Mouse (Mus musculus): ENCODE data around the gene Cdc42ep4.

Cdc42ep4 gene

DNA sequence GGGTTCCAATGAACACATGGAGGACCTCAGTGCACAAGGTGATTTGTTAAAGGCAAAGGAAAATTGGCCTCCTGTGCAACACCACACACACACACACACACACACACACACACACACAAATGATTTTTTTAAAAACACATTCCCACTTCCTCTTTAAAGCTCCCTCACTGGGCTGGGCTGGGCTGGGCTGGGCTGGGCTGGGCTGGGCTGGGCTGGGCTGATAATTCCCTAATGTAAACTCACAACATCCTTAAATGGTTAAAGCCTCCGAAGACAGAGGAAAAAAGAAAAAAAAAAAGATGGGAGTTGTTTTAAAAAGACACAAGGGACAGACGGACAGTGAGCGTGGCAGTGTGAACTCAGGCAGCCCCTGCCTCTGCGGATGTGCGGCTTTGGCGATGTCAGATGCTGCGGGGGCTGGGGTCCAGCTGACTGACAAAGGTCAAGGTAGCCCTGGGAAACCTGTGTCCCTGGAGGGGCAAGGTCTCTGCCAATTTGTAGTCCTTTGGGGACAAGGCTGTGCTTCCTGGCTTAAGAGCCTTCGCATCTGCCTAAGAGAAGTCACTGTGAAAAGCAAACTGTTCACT, 26.3 kb upstream of the Cdc42ep4 start:
- no peak for DNase-seq (ENCODE audit: low spot score)

DNA sequence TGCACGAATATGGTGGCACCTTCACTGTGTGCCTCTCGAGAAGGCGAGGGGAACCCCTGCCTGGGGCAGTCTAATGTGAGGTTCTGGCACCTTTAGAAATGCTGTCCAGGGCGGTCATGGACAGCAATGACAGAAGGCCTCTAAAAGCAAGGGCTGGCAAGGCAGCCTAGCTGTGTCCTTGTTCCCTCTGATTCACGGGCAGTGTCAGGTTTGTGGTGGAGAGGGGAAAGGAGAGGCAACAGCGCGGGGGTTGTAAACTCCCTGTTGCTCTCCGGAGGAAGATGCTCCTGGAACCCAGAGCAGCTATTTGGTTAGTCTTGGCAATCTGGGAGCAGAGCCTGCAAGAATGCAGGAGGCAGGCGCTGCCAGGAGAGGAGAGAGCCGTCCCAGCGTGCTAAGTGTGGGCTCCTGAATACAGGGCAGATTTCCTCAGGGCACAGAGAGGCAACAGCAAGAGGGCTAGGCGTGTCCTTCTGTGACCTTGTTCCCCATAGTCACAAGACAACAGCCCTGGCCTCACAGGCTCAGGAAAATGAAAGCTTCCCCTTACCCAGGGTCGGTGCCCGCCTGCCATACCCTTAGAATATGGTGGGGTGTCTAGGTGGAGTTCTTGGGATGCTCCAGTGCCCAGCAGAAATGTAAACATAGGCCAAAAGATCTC, 25.3 kb upstream of the Cdc42ep4 start:
- no peak for DNase-seq (ENCODE audit: low spot score)

DNA sequence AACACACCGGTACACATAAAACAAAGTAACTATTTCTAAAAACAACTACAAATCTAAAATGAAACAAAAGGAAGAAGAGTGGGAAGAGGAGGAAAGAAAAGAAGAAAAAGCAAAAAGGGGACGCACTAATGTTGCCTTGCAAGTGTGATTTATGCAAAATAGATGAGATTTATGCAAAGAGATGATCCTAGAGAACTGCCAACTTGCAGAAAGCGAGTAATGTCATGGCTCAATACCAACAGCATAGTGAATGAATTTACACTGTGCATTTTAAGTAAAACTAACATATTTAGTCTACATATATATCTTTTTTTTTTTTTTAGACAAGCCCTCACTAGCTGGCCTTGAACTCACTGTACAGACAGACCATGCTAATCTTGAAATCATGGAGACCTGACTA, 23.1 kb upstream of the Cdc42ep4 start:
- no peak for DNase-seq (ENCODE audit: low spot score)

DNA sequence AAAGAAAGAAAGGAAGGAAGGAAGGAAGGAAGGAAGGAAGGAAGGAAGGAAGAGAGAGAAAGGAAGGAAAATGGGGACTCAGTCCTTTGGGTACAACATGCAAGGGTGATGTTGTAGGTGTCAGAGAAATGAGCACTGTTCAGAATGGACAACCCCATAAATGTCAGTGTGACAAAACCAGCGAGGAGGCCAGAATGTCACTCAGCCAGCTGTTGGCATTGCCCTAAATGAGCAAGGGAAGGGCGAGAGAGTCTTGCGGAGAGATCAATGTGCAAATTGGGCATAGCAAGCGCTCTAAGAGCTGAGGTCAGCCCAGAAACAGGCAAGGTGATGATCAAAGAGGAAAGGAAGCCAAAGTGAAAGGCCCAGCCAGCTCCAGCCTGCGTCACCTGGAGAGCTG, 21.5 kb upstream of the Cdc42ep4 start:
- DNase-seq (ENCODE audit: low spot score): no peak

DNA sequence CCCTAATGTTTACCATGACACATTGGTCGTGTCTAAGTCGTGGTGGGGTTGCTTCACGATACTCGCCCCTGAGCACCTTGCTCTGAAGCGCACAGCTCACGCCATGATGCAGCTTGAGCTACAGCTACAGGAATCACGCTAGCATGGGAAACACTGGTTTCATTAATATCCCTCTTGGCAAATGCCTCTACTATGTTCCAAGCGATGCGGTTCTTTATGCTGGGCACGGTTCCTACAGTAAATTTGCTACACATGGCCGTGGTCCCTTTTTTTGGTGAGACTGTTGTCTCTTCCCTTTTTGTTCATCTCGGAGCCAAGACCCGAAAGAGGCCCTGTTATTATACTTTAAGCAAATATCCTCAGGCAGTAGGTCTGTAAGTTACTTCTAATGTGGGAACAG, 19.5 kb upstream of the Cdc42ep4 start:
- DNase-seq (ENCODE audit: low spot score): no peak

DNA sequence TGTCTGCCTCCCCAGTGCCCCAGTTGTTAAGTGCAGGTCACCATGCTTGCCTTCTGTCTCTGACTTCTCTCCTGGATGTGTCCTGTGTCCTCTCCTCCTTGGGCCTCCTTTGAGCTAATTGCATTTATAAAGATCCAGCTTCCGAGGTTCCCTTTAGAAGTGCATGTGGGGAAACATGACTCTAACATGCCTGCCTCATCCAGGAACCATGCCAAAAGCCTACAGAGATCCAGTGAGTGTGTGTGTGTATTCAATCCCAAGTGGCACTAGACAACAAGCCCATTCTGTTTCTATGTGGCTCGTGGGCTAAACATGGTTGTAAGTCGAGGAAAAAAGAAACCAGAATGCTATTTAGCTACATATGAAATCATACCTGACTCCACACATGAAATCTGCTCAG, 16.7 kb upstream of the Cdc42ep4 start:
- no peak for DNase-seq (ENCODE audit: low spot score)

DNA sequence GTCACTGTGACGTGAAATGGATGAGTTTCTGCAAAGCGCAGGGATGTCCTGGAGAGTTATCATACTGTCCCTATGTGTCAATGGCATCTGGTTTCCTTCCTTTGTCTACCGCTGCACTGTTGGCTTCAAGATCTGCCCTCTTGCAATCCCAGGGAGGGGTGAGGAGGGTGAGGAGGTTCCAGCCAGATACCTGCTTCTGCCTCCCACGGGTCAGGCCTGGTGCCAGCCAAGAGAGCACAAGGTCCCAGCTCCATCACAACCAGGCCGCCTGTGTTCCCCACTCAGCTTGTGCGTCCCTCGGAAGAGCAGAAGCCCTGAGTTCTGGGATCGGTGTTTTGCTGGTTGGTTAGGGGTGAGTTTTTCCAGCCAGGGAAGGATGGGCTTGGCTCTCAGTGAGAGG, 15.6 kb upstream of the Cdc42ep4 start:
- DNase-seq (ENCODE audit: low spot score): no peak

DNA sequence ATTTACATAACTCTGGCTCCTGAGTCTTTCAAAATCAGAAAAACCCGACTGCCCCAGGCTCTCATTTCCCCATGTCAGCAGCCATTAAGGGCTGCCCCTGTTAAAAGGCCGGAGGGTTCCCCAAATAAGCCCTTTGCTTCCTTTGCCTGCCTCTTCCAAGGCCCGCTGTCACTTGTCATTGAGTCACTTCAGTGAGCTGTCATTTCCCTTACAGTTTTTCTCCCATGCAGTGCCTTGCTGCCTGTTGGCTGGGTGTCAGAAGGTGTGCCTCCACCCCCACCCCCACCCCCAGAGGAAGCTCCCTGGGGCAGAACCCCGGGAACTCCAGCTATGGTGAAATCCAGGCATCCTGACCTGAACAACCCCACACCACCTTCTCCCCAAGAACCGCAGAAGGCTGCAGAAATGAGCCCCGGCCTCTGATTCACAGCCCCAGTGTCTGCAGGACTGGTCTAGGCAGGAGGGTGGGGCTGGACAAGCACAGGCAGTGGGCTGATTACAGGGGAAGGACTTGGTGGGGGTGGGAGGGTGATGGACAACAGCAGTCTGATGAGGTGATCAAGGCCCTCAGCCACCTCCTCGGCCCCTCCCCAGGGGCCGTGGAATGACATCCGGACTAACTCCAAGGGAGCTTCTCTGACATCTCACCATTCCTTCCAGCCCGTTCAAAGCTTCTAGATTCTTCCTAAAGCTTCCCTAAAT, 14.8 kb upstream of the Cdc42ep4 start:
- DNase-seq (ENCODE audit: low spot score): no peak

DNA sequence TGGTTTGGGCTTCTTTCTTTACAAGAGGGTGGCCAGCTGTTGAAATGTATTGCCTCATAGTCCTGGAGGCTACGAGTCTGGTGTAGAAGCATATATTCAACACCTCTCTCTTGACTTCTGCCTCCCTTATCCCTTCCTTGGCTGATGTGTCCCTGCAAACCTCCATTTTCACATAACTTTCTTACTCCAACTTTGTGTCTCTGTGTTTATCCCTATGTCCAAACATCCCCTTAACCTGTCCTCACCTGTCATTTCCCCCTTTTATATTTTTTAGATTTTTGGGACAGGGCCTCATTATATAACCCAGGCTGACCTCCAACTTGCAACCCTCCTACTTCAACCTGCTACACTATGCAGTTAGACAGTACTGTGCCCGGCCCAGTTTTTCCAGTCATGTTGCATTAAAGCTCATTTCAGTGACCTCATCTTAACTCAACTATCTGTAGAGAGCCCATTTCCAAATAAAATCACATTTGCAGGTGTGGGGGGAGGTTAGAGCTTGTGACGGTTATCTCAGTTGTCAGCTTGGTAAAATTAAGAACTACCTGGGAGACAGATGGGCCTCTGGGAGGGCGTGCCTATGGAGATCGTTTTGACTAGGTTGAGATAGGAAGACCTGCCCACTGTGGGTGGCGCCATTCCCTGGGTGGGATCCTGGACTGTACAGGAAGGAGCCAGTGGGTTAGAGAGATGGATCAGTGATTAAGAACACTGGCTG, 12.6 kb upstream of the Cdc42ep4 start:
- no peak for DNase-seq (ENCODE audit: low spot score)

DNA sequence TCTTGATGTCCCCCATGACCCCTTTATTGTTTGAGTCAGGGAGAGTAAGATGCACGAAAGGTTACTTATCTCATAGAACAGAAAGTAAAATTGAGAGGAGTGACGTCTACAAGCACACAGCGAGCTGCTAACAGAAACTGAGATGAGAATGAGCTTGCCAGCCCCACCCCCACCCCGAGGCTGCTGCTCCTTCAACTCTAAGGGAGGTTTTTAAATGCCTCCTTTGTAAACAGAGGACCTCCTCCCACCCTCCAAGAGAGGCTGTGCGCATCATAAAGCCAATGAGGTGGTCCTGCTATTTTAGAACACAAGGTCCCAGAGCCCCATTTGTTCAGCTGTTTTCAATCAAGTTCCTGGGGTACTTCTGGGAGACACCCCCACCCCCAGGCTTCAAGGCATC, 11.8 kb upstream of the Cdc42ep4 start:
- DNase-seq (ENCODE audit: low spot score): no peak

DNA sequence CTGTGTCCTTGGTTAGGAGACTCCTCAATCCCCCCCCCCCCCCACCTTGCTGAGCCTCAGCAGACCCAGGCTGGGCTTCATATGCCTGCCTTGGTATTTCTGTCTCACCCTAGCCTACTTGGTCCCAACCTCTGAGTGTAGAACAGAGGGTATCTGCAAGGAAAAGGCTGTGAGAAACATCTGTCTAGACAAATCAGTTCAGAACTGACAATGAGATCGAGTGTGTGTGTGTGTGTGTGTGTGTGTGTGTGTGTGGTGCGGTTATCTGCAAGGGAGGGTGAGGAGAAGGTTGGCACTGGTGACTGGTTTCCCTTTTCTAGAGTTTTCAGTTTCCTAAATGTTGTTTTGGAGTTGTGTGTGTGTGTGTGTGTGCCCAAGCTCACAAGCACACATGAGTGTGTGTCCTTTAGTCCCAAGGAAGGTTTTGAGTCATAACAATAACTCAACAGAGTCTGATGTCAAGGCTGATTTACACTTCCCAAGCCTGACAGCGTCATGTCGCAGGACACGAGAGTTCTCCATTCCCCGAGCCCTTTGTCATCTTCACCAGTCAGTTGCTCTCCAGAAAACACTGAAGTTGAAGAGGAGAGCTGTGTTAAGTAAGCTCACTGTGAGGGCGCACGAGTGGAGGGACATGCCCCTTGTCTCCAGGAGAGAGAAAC, 10.6 kb upstream of the Cdc42ep4 start:
- DNase-seq (ENCODE audit: low spot score): no peak

DNA sequence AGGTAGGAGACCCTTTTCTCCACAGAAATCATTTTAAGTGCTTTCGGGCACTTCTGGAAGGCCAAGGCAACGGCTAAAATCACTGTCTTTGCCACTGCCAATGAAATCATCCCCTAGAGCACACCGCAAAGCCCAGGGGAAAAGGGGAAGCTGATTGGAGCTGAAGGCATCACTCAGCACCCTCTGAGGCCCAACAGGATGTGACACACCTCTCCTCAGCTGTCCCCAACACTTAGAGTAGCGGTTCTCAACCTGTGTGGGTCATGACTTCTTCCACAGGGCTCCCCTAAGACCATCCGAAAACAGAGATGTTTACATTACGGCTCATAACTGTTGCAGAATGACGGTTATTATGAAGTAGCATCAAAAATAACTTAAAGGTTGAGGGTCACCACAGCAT, 10.0 kb upstream of the Cdc42ep4 start:
- DNase-seq (ENCODE audit: low spot score): no peak

DNA sequence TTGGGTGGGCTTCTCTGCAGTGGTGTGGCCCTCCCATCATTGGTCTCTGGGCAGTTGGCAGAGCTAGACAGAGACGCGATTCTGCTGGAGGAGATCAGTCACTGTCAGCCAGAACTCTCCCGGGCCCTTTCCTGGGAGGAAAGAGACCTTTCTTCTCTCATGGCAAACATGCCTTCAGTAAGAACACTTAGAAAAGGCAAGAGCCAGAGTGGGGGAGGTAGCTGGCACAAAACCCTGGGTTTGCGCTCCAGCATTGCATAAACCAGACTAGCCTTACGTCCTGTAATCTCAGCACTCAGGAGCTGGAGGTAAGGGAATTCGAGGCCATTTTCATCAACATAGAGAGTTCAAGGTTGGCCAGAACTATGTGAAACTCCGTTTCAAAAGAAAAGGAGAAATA, 8.8 kb upstream of the Cdc42ep4 start:
- DNase-seq (ENCODE audit: low spot score): no peak

DNA sequence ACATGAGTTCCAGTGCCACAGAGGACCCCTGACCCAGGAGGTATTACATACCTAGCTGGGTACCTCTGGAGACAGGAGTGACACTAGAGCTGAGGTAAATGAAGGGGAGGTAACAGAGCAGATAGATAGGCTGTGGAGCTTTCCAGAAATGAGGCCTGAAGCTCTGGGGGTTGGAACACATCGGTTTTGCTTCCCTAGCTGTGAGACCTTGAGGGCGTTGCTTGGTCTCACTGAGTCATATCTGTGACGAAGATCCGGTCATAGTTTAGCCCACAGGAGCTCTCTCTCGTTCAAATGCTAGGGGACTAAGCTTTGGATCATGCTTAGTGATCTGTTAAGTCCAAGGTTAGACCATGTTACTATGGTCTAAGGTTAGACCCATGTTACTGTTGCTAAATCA, 7.2 kb upstream of the Cdc42ep4 start:
- no peak for DNase-seq (ENCODE audit: low spot score)

DNA sequence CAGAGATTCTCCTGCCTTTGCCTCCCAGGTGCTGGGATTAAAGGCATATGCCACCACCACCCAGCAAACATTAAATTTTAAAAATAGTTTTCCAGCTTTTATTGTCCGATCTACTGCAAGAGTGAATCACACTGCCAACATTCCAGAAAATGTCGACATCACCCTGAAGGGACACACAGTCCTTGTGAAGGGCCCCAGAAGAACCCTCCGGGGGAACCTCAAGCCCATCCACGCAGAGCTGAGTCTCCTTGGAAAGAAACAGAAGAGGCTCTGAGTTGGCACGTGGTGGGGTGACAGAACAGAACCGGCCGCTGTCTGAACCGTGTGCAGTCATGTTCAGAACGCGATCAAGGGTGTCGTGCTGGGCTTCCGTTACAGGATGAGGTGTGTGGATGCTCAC, 4.9 kb upstream of the Cdc42ep4 start:
- no peak for DNase-seq (ENCODE audit: low spot score)

DNA sequence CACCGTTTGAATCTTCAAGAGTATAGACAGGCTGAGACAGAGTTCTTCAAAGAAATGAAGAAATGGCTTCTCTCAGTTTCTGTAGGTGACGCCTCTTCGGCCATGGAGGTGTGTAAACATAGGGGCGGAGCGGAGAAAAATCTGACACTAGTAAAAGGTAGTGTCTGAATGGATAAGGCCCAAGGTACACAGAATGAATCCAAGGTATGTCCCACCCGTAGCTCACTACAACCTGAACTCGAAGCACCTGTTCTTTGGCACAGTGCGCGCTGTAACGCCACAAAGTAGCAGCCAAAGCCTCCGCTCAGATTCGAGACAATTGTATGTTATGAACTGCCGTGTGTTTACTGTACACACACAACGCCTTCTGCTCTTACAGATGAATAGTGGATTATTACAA, 4.2 kb upstream of the Cdc42ep4 start:
- DNase-seq (ENCODE audit: low spot score): no peak

DNA sequence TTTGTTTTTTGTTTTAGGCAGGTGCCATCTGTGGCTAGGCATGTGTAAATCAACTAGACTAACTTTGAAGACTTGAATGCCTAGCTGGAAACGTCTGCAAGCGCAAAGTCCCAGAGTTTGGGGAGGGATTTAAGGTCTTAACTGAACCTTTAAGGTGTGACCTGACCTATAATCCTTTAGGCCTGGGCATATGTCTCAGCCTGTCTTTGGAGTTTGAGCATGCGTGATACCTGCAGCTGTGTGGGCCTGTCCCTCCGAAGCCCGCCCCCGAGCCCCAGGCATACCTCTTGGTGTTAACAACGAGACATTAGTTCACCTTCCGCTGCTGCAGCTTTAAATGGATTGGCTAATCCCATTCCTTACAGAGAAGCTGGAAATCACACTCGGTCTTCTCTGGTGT, 3.2 kb upstream of the Cdc42ep4 start:
- DNase-seq (ENCODE audit: low spot score): no peak

DNA sequence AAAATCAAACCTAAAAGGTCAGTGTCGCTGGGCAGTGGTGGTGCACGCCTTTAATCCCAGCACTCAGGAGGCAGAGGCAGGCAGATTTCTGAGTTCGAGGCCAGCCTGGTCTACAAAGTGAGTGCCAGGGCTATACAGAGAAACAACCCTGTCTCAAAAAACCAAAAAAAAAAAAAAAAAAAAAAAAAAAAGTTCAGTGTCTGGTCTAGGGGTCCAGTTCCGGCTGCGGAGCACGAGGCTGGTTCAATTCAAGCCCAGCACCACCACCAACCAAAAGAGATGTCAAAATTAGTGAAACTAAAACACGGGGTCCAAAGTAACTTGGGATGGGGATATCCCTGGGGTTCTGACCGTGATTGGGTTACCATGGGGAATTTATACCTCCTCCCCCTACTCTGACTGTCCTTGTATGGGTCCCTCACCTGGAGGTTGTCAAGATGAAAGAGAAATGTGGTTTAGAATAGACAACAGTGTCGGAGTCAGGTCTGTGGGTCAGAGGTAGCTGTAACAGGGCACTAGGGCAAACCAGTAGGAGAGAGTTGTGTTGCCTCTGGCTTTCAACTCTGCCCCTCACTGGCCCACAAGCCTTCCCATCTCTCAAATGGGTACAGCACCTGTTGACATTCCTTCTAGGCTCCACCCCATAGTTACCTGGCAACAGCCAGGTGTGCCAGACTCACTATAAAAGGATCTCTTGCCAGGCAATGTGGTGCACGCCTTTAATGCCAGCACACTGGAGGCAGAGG, 1.2 kb upstream of the Cdc42ep4 start:
- no peak for DNase-seq (ENCODE audit: low spot score)

DNA sequence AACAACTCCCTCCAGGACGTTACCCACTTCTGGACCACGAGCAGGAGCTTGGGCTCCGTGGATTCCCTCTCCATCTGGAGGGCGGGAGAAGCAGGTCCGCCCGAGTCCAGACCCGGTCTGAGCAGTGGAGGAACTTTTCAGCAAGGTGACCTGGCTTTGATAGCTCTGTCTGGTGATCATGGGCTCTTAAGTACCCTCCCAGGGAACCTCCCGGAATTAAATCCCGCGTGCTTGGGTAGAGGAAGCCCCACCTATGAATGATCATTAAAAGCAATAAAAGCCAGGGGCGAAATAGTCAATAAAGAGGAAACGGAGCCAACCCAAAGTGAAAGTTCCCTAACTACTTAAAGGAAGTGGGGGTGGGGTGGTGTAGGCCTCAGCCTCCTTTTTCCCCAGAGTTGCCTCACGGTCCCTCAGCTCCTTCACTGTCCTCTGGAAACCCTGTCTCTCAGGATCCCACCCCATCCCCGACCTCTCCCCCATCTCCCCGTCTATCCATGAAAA, 529 bp upstream of the Cdc42ep4 start:
- DNase-seq (ENCODE audit: low spot score): no peak

DNA sequence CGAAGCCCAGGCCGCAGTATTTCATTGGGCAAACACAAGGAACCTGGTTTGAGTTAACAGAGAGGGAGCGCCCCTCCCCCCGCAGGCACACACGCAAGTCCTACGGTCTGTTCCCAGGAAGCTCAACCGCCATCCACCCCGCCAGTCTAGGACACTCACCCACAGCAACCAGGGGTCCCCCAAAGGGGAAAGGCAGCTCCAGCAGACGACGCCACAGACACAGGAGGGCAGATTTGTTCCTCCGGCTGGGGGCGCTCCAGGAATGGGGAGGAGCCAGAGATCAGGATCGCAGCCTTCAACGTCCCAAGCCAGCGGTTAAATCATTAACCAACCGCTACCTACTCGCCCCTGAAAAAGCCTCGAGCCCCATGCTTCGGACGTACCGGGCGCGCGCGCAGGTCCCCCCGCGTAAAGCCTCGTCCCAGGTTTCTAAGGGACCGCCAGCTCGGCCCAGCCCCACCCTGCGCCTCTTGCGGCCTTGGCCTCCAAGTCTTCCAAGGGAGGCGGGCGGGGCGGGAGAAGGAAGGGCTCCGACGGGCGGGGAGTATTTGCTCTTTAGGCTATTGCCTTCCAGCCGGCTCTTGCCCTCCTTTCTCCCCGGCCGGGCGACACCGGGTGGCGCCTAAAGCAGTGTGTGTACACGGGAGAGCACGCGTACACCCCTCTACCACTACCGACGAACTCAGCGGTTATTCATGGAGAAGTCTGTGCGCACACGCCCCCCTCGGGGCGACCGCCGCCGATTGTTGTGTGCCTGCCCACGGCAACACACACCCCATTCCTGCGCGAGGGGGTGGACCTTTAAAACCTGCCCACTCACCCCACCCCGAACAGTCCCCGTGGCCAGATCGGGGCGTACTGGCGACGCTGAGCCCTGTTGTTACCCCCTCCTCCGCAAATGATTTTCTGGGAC, 854 bp downstream of the Cdc42ep4 start:
- DNase-seq (ENCODE audit: low spot score): peak; percentile 66
